Mouse (Mus musculus) heart, postnatal 4 days (tissue): Measurements from ENCODE around the gene Trim41. TPM values are rescaled to one million over a fixed set of nuclear protein-coding genes. Genes with fewer than 3 reads are reported as not detected.
"Not testable (repeated sequence)": the region's sequence is repeated elsewhere in the genome, so short reads cannot be mapped to it uniquely, and the experiment has no call there.

Experiments used
- DNase-seq: peaks from one replicate; pipeline ENCODE4 v3.0.0; 2021
- total RNA-seq, 2 experiments: library from RNA; stranded (reverse); gene quantifications; 2 replicates each; pipeline ENCODE4 v1.2.3; 2021

The Trim41 gene
- total RNA-seq, 2 experiments from 2014 or later: 36.0 to 40.1 TPM

DNA sequence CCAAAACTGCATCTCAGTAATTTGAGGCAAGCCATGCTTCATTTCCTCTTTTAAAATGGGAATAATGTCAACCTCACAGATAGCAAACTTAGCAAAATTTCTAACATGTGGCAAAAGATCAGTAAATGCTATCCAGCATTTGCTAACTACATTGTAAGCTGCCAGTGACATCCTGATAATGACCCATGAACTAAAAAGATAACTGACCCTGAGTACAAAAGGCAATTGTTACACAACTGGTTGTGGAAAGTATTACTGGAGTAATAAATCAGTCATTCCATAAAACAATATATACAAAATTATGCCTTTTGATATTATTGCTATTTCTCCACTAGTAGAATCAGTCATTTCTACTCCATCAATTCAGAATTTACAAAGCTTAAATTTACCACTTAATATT lies 3.4 kb downstream of the Trim41 start:
- no peak for DNase-seq

DNA sequence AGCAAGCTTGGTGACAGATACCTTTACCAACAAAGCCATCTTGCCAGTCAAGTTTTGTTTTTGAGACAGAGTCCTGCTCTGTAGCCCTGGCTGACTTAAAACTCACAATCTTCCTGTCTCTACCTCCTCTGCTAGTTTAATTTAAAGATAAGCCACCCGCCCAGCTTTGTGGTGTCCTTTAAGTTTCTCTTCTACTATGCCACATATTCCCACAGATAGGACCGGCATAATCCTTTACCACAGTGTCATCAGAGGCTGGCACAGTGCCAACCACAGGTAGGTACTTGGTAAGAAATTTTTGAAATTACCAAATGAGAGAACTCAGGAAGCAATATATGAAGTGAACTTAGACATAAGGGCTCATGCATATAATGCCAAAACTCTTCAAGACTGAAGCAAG lies 7.0 kb downstream of the Trim41 start:
- no peak for DNase-seq

DNA sequence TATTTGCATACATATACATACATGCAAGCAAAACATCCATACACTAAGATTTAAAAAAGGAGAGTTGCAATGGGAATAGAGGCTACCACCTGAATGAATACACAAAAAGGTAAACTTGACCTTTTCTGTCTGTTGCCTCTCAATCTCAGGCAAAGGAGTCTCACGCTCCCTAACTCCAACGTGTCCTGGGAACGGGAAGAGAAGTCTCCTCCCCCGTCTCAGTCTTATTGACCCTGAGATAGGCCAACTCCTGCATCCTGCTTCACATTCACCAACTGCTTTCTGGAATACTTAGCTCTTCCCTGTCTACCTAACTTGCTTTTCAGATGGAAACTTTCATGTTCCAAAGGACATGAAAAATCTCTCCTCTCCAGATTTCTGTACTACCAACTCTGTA lies 7.7 kb downstream of the Trim41 start:
- DNase-seq: no peak

DNA sequence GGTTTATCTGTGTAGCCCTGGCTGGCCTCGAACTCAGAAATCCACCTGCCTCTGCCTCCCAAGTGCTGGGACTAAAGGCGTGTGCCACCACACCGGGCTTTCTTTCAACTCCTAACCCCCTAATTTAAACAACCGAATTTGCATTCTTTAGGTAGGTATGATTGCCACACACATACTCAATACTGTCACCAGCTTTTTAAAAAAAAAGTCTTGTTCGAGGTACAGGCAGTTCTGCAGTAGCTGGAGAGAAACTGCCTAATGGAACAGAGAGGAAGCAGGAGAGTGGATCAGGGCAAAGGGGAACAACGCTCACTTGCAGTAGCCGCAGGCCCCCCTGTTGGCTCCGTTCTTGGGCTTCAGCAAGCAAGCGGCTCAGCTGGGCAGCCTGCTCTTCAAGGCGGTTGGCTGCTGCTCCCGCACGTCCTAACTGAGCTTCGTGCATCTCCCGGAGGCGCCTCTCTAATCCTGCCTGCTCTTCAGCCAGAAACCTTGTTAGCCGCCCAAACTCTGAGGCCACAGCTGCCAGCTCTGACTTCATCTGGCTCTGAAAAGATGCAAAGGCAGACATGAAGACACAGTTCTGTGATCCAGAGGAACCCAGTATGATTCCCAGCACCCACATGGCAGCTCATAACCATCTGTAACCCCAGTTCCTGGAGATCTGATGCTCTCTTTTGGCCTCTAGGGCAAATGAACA lies 8.3 kb downstream of the Trim41 start:
- DNase-seq: peak; percentile 67

DNA sequence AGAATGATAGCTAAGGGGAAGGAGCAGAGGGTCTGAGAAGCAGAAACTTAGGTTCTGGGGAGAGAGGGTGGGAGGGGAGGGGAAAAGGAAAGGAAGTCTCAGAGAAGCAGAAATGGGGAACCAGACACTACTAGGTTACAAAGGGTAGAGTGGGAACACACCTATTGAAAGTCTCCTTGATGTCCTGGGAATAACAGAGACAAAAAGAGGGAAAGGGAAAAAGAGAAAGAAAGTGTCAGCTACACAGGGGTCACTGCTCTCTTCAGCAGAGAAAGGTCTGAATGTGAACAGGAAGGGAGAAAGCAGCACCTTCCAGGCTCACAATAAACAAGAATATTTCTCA lies 8.9 kb downstream of the Trim41 start:
- DNase-seq: no peak

DNA sequence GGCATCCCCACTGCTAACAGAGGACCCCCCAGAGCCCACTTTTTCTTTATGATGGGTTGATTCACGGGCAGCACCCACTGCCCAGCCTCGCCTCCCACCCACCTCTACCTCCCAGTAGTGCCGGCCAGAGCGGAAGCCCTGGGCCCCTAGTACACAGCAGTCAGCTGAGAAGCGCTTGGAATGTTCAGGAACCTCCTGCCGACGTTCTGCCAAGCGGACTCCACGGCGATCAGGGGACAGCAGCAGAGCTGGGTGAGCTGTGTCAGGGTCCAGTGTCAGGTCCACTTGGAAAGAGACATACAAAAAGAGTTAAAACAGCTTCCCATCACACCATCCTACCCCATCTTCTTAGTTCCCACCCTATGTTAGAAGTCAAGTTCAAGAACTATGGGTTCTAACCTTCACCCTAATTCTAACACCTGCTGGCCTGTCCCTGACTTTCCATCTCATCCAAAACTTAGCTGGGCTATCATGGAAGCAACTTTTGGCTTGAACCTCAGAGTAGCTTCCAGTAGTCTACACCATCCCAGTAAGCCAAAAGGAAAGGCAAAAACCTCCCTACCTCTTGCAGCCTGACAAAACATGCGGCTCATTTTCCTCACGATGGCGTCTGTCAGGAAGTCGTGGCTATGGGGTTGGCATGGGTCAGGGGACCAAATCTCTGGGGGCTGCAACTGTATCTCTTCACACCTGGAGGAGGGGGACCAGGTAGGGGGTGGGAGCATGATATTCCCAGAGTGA lies 9.4 kb downstream of the Trim41 start:
- DNase-seq: no peak

DNA sequence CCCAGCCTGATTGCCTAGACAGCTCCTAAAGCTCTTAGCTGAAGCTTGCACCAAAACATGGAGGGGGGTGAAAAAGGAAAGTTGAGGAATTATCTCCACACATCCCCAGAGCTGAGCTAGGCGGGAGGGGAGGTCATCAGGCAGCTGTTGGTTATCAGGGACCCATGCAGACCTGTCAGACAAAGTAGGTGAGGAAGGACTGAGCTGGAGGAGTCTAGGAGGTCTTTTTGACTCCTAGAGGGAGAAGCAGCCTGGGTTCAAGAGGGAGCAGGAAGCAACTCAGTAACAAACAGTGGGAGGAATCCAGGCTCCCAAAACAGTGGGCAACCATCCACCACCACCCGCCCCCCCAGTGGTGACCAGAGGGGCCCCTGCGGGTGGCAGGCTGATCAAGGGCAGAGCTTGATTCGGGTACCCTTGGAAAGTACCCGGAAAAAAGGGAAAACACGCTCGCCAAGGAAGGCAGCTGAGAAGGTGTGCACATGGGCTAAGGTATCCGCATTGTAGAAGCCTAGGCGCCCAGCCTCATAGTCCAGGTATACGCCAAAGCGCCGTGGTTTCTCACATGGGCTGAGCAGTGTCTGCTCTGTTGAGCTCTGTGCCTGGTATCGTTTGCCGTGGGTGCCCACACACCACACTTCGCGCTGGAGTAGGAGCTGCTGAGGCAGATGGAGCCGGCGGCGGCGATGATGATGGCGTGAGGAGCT lies 10.1 kb downstream of the Trim41 start:
- DNase-seq: no peak

DNA sequence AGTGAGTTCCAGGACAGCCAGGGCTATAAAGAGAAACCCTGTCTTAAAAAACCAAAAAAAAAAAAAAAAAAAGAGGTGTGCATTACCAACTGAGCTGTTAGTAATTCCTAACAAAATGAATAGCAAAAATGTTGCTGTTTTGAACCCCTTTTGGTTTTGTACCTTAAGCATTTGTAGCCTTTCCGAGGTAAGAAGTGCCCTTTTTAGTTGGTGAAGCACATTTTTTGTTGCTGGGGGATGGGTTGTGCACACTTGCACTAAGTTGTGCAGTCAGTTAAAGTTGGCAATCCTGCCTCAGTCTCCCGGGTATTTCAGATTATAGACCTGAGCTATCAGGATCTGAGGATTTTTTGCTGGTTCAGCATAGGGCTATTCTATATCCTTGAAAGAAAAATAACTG lies 12.2 kb downstream of the Trim41 start:
- no peak for DNase-seq

DNA sequence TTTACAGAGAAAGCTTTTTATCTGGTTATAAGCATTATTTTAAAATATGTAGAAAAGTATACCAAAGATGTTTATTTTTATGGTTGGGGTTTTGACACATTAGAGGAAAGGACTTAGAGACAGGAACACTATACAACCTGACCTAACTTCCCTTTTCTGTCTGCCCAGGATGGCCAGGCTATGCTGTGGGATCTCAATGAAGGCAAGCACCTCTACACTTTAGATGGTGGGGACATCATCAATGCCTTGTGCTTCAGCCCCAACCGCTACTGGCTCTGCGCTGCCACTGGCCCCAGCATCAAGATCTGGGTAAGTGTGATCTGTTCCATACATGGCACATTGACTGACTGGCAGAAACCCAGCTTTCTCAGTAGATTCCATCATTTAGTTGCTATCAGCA lies 13.2 kb downstream of the Trim41 start:
- DNase-seq: no peak

DNA sequence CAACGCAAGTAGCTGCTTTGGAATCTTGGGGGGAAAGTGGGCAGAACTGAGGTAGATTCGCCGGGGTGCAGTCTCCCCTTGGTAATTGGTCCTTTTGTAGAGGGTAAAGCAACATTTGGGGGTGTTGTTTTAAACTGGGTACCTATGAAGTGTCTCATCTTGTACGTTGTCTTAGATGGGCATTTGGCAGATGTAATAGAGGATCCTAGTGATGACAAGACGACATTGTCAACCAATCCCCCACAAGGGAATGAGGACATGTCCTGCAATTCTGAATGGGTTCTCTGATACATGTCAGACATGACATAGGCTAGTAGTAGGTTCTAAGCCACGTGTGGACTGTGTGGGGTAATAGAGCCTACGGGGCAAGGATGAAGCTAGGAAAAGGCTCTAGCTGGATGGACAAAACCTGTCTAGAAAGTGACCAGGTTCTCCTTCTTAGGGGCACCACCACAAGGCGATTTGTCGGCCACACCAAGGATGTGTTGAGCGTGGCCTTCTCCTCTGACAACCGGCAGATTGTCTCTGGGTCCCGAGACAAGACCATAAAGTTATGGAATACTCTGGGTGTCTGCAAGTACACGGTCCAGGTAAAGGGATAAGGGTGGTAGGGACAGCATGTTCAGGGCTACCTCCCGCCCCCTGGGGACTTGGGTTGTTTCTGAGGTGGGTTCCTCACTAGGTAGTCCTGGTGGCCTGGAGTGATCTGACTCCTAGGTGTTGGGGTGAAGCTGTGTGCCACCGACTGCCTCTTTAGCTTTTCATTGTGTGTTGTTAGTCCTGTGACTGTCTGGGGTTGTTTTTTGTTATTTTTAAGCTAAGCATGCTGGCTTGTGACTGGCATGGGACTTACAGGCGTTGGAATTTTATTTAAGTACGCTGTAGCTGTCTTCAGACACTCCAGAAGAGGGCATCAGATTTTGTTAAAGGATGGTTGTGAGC lies 15.1 kb downstream of the Trim41 start:
- no peak for DNase-seq

DNA sequence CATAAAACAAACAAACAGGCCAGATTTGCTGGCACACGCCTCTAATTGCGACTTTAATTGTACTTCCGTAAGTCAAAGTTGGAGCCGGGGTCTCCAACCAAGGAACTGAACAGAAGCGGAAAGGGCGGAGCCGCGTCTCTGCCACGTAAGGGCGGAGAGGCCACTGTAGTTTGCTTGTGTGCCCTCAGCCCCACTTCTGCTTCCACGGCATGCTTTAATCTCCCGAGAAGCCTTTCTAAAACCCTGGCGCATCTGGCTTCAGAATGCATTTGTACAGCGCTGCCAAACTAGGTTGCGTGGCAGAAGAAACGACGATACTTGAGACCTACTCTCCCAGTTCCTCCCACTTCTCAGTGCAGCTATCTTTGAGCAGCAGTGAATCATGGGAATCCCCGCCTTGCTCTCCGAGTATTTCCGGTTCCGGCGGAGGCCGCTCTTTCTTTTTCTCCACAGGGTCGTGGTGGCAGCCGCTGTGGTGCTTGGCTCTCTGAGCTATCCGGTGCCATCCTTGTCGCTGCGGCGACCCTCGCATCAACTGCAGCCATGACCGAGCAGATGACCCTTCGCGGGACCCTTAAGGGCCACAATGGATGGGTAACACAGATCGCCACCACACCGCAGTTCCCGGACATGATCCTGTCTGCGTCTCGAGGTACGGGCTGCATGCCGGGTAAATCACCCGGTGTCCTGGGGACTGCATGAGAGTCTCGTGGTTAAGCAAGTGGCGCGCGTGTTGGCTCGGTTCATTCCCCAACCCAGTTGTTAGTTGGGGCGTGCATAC lies 17.0 kb downstream of the Trim41 start, which contains the start of gene Rack1:
Gene Rack1, plus strand, starts transcription at position 412 of the 781 bp plus-strand sequence.
- peak; percentile 90 for DNase-seq

DNA sequence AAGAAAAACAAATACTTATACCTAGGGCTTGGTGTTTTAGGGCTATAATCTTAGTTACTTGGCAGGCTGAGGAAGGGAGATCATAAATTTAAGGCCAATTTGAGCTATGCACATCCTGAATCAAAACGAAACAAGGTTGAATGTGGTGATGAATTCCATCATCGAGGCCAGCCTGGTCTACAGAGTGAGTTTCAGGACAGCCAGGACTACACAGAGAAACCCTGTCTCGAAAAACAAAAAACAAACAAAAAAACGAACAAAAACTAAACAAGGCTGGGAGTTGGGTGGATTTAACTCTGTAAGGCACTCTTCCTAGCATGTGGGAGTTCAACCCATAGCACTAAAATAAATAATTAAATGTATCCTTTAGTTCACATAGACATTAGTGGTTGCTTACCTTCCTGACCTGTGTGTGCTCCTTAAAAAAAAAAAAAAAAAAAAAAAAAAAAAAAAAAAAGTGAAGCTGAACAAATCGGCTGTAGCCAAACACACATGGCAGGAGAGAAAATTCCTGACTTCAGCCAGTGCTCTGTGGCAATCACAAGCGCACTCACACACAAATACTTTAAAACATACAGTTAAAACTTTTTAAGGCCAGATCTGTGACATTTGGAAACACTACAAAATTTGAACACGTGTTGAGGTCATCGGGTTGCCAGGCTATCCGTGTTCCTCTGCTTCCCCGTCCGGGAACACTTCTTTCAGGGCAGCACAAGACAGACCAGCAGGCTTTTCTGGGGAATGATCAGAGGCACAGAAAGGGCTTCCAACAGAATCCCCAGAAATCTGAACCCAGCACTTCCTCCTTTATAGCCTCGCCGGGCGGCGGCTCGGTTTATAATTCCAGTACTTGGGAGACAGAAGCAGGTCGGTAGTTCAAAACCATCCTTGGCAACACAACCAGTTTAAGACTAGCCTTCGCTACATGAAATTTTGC lies 17.9 kb downstream of the Trim41 start:
- DNase-seq: no peak

DNA sequence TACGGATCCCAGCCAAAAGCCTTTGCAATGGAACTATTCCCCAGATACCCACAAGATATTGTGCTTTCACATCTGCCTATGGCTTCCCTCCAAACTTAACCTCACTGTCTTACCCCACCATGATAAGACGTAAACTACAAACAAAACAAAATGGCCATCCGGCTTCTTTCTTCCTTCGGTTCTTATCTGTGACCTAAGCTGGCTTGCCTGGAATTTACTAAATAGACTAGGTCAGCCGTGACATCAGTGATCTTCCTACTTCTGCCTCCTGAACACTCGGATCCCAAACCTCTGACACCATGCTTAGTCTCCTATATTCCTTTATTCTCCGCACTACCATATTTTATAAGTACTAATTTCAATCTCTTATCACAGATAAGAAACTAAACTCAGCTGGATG lies 18.8 kb downstream of the Trim41 start:
- DNase-seq: no peak

DNA sequence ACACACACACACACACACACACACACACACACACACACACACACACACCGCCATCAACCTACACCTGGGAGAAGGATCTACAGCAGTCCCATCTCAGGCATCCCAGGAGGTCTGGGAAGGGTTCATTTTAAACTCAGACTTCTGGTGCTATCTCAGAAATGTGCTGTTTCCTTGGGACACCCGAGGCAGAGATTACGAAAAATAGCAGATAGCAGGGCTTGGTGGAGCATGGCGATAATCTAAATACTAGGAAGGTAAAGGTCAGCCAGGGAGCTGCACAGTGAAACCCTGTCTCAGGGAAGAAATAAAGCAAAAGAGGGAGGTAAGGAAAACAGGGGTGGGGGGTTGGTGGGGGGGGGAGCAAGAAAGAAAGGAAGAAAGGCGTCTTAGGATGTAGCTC lies 19.9 kb downstream of the Trim41 start:
- DNase-seq: no peak

DNA sequence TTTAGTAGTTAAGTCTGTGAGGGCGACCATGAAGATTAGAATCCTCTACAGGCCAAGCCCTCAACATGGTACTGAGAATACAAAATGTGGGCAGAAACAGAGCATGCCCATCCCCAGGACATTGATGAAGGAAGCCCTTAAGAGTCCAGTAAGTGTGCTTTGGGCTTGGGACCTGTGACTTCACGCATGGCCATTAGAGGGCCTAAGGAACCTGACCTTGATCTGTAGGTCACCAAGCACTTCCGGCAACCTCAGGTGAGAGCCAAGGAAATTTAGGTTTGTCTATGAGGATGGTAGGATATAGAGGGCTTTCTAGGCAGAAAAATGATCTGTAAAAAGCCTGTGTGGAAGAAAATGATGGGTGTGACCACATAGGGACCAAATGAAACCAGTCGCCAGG lies 20.9 kb downstream of the Trim41 start:
- DNase-seq: no peak

DNA sequence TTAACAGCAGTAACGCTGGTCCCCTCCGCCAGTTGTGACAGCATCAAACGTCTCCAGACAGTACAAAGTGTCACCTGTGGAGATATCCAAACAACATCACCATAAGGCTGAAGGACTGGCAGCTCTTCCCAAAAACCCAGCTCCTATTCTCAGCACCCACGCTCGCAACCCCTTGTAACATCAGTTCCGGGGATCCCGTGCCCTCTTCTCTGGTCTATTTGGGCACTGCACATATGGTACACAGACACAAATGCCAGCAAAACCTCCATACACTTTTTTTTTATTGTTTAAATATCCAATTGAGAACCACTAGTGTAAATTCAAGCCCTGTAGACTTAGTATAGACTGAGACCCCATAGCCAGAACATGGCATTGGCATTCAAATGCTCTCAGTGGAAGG lies 21.9 kb downstream of the Trim41 start:
- DNase-seq: peak; percentile 30

DNA sequence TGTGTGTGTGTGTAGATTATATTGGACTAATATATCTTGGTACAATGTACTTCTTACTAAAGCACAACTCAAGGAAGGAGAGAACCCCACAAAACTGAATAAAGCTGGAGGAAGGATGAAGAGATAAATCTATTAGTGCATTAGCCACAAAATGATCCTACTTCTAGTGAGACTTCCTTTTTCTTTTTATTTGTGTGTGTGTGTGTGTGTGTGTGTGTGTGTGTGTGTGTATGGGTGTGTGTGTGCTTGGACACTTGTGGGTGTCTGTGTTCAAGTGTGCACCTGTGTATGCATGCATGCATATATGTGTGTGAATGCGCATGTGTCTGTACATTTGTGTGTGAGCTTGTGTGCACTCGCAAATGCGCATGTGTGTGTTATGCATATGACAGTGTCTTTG lies 24.0 kb downstream of the Trim41 start:
- no peak for DNase-seq

DNA sequence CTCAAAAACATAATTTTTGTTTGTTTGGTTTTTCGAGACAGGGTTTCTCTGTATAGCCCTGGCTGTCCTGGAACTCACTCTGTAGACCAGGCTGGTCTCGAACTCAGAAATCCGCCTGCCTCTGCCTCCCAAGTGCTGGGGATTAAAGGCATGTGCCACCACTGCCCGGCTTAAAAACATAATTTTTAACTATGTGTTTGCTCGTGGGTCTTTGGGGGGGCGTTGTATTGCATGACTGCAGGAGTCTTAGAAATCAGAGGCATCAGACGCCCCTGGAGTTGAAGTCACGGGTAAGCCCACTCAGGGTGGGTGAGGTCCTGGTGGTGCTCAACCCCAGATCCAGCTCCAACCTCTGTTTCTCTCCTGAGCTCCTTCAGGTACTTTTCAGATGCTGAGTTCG lies 25.3 kb downstream of the Trim41 start:
- DNase-seq: not testable (repeated sequence)

DNA sequence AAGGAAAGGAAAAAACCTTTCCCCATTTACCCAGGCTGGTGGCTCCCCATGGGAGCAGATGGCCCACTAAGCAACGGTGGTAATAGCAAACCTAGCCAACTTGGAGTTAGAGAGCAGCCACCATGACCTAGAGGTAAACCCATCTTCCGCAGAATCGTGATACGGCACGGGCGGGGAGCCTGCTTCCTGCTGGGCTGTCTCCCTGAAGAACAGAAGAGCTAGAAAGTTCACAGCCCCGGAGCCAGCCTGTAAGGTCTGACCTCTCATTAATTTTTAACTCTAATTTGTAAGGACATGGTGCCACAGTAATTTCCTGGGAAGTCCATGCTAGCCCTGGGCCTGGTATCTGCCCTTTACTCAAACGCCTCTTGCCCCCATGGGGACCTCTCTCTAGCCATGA lies 26.2 kb downstream of the Trim41 start:
- no peak for DNase-seq

DNA sequence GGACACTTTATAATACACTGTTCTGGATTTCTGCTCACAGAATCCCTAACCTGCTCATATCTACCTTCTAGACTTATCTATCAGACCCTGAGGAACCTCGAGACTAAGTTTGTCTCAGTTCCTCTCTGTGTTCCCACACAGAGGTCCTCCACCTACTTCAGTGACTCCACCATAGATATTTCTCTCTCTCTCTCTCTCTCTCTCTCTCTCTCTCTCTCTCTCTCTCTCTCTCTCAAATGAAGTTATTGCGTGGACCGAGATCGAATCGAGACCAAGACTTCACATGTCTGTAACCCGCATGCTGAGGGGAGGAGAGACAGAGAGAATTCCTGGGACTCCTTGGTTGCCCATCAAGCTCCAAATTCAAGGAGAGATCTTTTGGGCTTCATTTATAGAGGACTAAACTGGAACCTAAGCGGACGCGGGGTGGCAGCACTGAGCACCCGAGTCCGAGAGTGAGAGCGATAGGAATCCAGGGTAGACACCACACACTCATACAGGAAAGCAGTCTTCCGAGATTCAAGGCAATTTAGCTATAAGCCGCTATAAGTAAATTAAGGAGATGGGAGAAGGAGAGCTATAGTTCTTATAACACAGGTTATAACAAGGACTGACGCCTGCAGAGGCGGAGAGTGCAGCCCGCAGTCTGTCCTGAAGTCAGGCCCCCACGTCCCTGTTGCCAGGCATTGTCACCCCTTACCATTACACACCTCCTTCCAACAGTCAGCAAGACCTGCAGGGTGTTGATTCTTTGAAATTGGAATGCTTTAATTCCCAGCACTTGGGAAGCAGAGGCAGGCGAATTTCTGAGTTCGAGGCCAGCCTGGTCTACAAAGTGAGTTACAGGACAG lies 27.0 kb downstream of the Trim41 start:
- peak; percentile 91 for DNase-seq
